Mouse (Mus musculus) neural tube, embryonic 13.5 days (tissue): Measurements from ENCODE around the gene Cpb2. TPM values are rescaled to one million over a fixed set of nuclear protein-coding genes. Genes with fewer than 3 reads are reported as not detected.

Experiments used
- ATAC-seq: fragments of 200-750 bp; cut with Nextera tagmentation; 2 replicates; pipeline ENCODE4 v1.8.0; 2017; ENCODE audit warnings: low read depth, mild to moderate bottlenecking, moderate TSS enrichment, moderate library complexity
- H3K27ac ChIP-seq: fragments of 300-500 bp; sonication (generic); replicated peaks from 2 replicates; pipeline ENCODE4 v1.5.1; 2015; ENCODE audit warnings: moderate library complexity, mild to moderate bottlenecking, inconsistent platforms
- H3K27me3 ChIP-seq: fragments of 300-500 bp; sonication (generic); 2 replicates; pipeline ENCODE4 v1.6.1; 2015; ENCODE audit warnings: mild to moderate bottlenecking, inconsistent platforms
- H3K36me3 ChIP-seq: fragments of 300-500 bp; sonication (generic); 2 replicates; pipeline ENCODE4 v1.6.1; 2015; ENCODE audit warnings: mild to moderate bottlenecking, inconsistent platforms
- H3K4me1 ChIP-seq: fragments of 300-500 bp; sonication (generic); replicated peaks from 2 replicates; pipeline ENCODE4 v1.6.1; 2015; ENCODE audit warnings: inconsistent platforms
- H3K4me2 ChIP-seq: fragments of 300-500 bp; sonication (generic); 2 replicates; pipeline ENCODE4 v1.6.1; 2015; ENCODE audit warnings: inconsistent platforms, mild to moderate bottlenecking, moderate library complexity
- H3K4me3 ChIP-seq: fragments of 300-500 bp; sonication (generic); 2 replicates; pipeline ENCODE4 v1.5.1; 2015; ENCODE audit warnings: mild to moderate bottlenecking, inconsistent platforms
- H3K9ac ChIP-seq: fragments of 300-500 bp; sonication (generic); 2 replicates; pipeline ENCODE4 v1.6.1; 2015; ENCODE audit warnings: moderate library complexity, mild to moderate bottlenecking, inconsistent platforms
- H3K9me3 ChIP-seq: fragments of 300-500 bp; sonication (generic); 2 replicates; pipeline ENCODE4 v1.6.1; 2016; ENCODE audit warnings: inconsistent platforms
- WGBS: fragments of 180-500 bp; shearing (Covaris S2); methylation state at CpG from one replicate; pipeline ENCODE4 v1.1.7; 2015; 5-methylcytosine and 5-hydroxymethylcytosine counted together
- polyA plus RNA-seq: library from polyadenylated mRNA; unstranded; fragments of >200 nt; fragmentation: Nextera tagmentation; extraction: Ambion mirVana; gene quantifications from 2 replicates; pipeline ENCODE4 v1.2.1, GENCODE M21; 2015

Gene Cpb2
- polyA plus RNA-seq, 1 experiment from 2014 or later = not detected

- Histone ChIP-seq H3K4me3 (no peak overlapping the region), H3K36me3 (no peaks in the 10 kb centered on the region), H3K9me3 (no peaks in the 10 kb centered on the region), H3K9ac (no peak overlapping the region), H3K4me2 (no peak overlapping the region), H3K27ac (no peak overlapping the region), H3K27me3 (no peaks in the 10 kb centered on the region), H3K4me1 (peaks cover 15% of the 10 kb centered on the region; the same call in 1 of the 2 replicates)
- no peak for ATAC-seq
- 86% methylated on average over 6 of the region's 6 CpGs for WGBS
Measured at GRCm38 (mm10) chr14:75222386-75222785, 19.7 kb upstream of the Cpb2 start.

GRCm38 (mm10) chr14:75227453-75228084 lies 14.5 kb upstream of the Cpb2 start:
- Histone ChIP-seq H3K27ac (no peak overlapping the region), H3K4me3 (no peak overlapping the region), H3K9me3 (no peaks in the 10 kb centered on the region), H3K36me3 (no peaks in the 10 kb centered on the region), H3K9ac (no peak overlapping the region), H3K4me2 (no peak overlapping the region), H3K4me1 (0 out of 2 replicates have a peak, but pooled peaks cover 3% of the 10 kb centered on the region), H3K27me3 (no peaks in the 10 kb centered on the region)
- no peak for ATAC-seq
- WGBS = 84% methylated on average over 6 of the region's 6 CpGs

- no peak for ATAC-seq
- H3K27ac ChIP-seq = no peak overlapping the region
- no peaks in the 10 kb centered on the region for H3K36me3 ChIP-seq
- no peak overlapping the region for H3K4me3 ChIP-seq
- H3K9me3 ChIP-seq = no peaks in the 10 kb centered on the region
- H3K9ac ChIP-seq = no peak overlapping the region
- H3K27me3 ChIP-seq = no peaks in the 10 kb centered on the region
- H3K4me1 ChIP-seq = 0 out of 2 replicates have a peak, but pooled peaks cover 3% of the 10 kb centered on the region
- WGBS = 74% methylated on average over 2 of the region's 2 CpGs
- no peak overlapping the region for H3K4me2 ChIP-seq
Measured at GRCm38 (mm10) chr14:75229834-75230233, 12.3 kb upstream of the Cpb2 start.

- Histone ChIP-seq H3K36me3 (no peaks in the 10 kb centered on the region), H3K27me3 (no peaks in the 10 kb centered on the region), H3K4me2 (no peak overlapping the region), H3K27ac (no peak overlapping the region), H3K4me1 (peaks cover 16% of the 10 kb centered on the region), H3K9ac (no peak overlapping the region), H3K4me3 (no peak overlapping the region), H3K9me3 (no peaks in the 10 kb centered on the region)
- ATAC-seq = no peak
- WGBS = 94% methylated on average over 5 of the region's 5 CpGs
Measured at GRCm38 (mm10) chr14:75233070-75233469, 9.0 kb upstream of the Cpb2 start.

GRCm38 (mm10) chr14:75235552-75235951 lies 6.5 kb upstream of the Cpb2 start:
- H3K4me1 ChIP-seq = peaks cover 16% of the 10 kb centered on the region
- H3K9ac ChIP-seq = no peak overlapping the region
- 49% methylated on average over 8 of the region's 8 CpGs for WGBS
- no peaks in the 10 kb centered on the region for H3K36me3 ChIP-seq
- no peaks in the 10 kb centered on the region for H3K27me3 ChIP-seq
- no peak overlapping the region for H3K4me3 ChIP-seq
- ATAC-seq = peak; percentile 28; the same call in 1 of the 2 replicates
- peak overlapping the region; percentile 36 for H3K4me2 ChIP-seq
- H3K9me3 ChIP-seq = no peaks in the 10 kb centered on the region
- H3K27ac ChIP-seq = peak overlapping the region; percentile 55

GRCm38 (mm10) chr14:75235955-75236635 lies 6.0 kb upstream of the Cpb2 start:
- peak overlapping the region; percentile 36 for H3K4me2 ChIP-seq
- H3K9ac ChIP-seq = no peak overlapping the region
- no peak overlapping the region for H3K4me3 ChIP-seq
- peak overlapping the region; percentile 55 for H3K27ac ChIP-seq
- H3K9me3 ChIP-seq = no peaks in the 10 kb centered on the region
- 28% methylated on average over 9 of the region's 9 CpGs for WGBS
- no peaks in the 10 kb centered on the region for H3K27me3 ChIP-seq
- peaks cover 16% of the 10 kb centered on the region for H3K4me1 ChIP-seq
- H3K36me3 ChIP-seq = no peaks in the 10 kb centered on the region
- ATAC-seq = peak; percentile 85

GRCm38 (mm10) chr14:75236636-75237003 lies 5.5 kb upstream of the Cpb2 start:
- 53% methylated on average over 4 of the region's 4 CpGs for WGBS
- peaks cover 16% of the 10 kb centered on the region for H3K4me1 ChIP-seq
- H3K4me3 ChIP-seq = no peak overlapping the region
- H3K4me2 ChIP-seq = no peak overlapping the region
- H3K36me3 ChIP-seq = no peaks in the 10 kb centered on the region
- no peaks in the 10 kb centered on the region for H3K9me3 ChIP-seq
- ATAC-seq = no peak
- H3K27ac ChIP-seq = peak overlapping the region; percentile 55
- no peaks in the 10 kb centered on the region for H3K27me3 ChIP-seq
- no peak overlapping the region for H3K9ac ChIP-seq

- H3K27ac ChIP-seq = peak overlapping the region; percentile 55; the same call in 1 of the 2 replicates
- no peak overlapping the region for H3K9ac ChIP-seq
- H3K4me2 ChIP-seq = no peak overlapping the region
- H3K27me3 ChIP-seq = no peaks in the 10 kb centered on the region
- WGBS = 66% methylated on average over 8 of the region's 8 CpGs
- H3K36me3 ChIP-seq = no peaks in the 10 kb centered on the region
- peaks cover 16% of the 10 kb centered on the region for H3K4me1 ChIP-seq
- H3K4me3 ChIP-seq = no peak overlapping the region
- H3K9me3 ChIP-seq = no peaks in the 10 kb centered on the region
- no peak for ATAC-seq
Measured at GRCm38 (mm10) chr14:75237096-75237495, 5.0 kb upstream of the Cpb2 start.

- Histone ChIP-seq H3K4me2 (no peak overlapping the region), H3K4me3 (no peak overlapping the region), H3K36me3 (no peaks in the 10 kb centered on the region), H3K4me1 (peaks cover 16% of the 10 kb centered on the region), H3K9me3 (no peaks in the 10 kb centered on the region), H3K9ac (no peak overlapping the region), H3K27ac (no peak overlapping the region), H3K27me3 (no peaks in the 10 kb centered on the region)
- ATAC-seq = no peak
- WGBS = 84% methylated on average over 6 of the region's 6 CpGs
Measured at GRCm38 (mm10) chr14:75238054-75238692, 3.9 kb upstream of the Cpb2 start.

GRCm38 (mm10) chr14:75246024-75247000 lies 4.2 kb downstream of the Cpb2 start:
- no peak overlapping the region for H3K4me2 ChIP-seq
- no peaks in the 10 kb centered on the region for H3K9me3 ChIP-seq
- no peak for ATAC-seq
- H3K4me1 ChIP-seq = no peaks in the 10 kb centered on the region
- H3K36me3 ChIP-seq = no peaks in the 10 kb centered on the region
- H3K4me3 ChIP-seq = no peak overlapping the region
- no peak overlapping the region for H3K9ac ChIP-seq
- H3K27ac ChIP-seq = no peak overlapping the region
- 86% methylated on average over 11 of the region's 11 CpGs for WGBS
- no peaks in the 10 kb centered on the region for H3K27me3 ChIP-seq

GRCm38 (mm10) chr14:75250432-75250831 lies 8.3 kb downstream of the Cpb2 start:
- H3K27ac ChIP-seq = no peak overlapping the region
- no peak overlapping the region for H3K4me3 ChIP-seq
- H3K9ac ChIP-seq = no peak overlapping the region
- H3K9me3 ChIP-seq = no peaks in the 10 kb centered on the region
- no peak overlapping the region for H3K4me2 ChIP-seq
- ATAC-seq = no peak
- no peaks in the 10 kb centered on the region for H3K4me1 ChIP-seq
- H3K27me3 ChIP-seq = no peaks in the 10 kb centered on the region
- no peaks in the 10 kb centered on the region for H3K36me3 ChIP-seq
- 91% methylated on average over 3 of the region's 3 CpGs for WGBS
